Mouse (Mus musculus): ENCODE results near the gene Svop.

Gene Svop

GRCm38 (mm10) chr5:114102807-114103206 is 11.4 kb upstream of the Svop start:
- no peak for DNase-seq

- DNase-seq = no peak
Measured at GRCm38 (mm10) chr5:114101873-114102272, 10.5 kb upstream of the Svop start.

GRCm38 (mm10) chr5:114100390-114101099 is 9.2 kb upstream of the Svop start:
- DNase-seq = peak; percentile 14 to 16

GRCm38 (mm10) chr5:114099709-114100389 is 8.5 kb upstream of the Svop start:
- peak; percentile 76 to 79 for DNase-seq

GRCm38 (mm10) chr5:114090421-114091013 is 853 bp downstream of the Svop start:
- no peak for DNase-seq

GRCm38 (mm10) chr5:114087875-114088480 is 3.4 kb downstream of the Svop start:
- no peak for DNase-seq

- no peak for DNase-seq
Measured at GRCm38 (mm10) chr5:114085501-114085900, 5.9 kb downstream of the Svop start.

- DNase-seq = no peak
Measured at GRCm38 (mm10) chr5:114077009-114077408, 14.4 kb downstream of the Svop start.

GRCm38 (mm10) chr5:114072262-114072661 is 19.1 kb downstream of the Svop start:
- no peak for DNase-seq

GRCm38 (mm10) chr5:114070858-114071257 is 20.5 kb downstream of the Svop start:
- no peak for DNase-seq

GRCm38 (mm10) chr5:114067982-114068381 is 23.4 kb downstream of the Svop start:
- no peak for DNase-seq

GRCm38 (mm10) chr5:114067543-114067942 is 23.8 kb downstream of the Svop start:
- no peak for DNase-seq

GRCm38 (mm10) chr5:114066601-114067000 is 24.8 kb downstream of the Svop start:
- no peak for DNase-seq

- no peak for DNase-seq
Measured at GRCm38 (mm10) chr5:114065161-114065560, 26.2 kb downstream of the Svop start, which contains the start of gene Usp30. Gene Usp30 (plus strand): TSS chr5:114065461.

- no peak for DNase-seq
Measured at GRCm38 (mm10) chr5:114063958-114064357, 27.4 kb downstream of the Svop start.

GRCm38 (mm10) chr5:114061675-114062074 is 29.7 kb downstream of the Svop start:
- DNase-seq = no peak

GRCm38 (mm10) chr5:114057129-114057731 is 34.1 kb downstream of the Svop start:
- no peak for DNase-seq

GRCm38 (mm10) chr5:114052246-114052761 is 39.1 kb downstream of the Svop start:
- no peak for DNase-seq

GRCm38 (mm10) chr5:114048731-114049308 is 42.5 kb downstream of the Svop start:
- no peak for DNase-seq

GRCm38 (mm10) chr5:114047182-114047581 is 44.2 kb downstream of the Svop start:
- no peak for DNase-seq

GRCm38 (mm10) chr5:114046604-114047003 is 44.8 kb downstream of the Svop start:
- no peak for DNase-seq

GRCm38 (mm10) chr5:114046151-114046550 is 45.2 kb downstream of the Svop start:
- no peak for DNase-seq
